Mouse (Mus musculus) forebrain, embryonic 15.5 days (tissue): Measurements from ENCODE around the gene Lfng. TPM values are rescaled to one million over a fixed set of nuclear protein-coding genes. Genes with fewer than 3 reads are reported as not detected.
A peak's percentile ranks its signal among the peaks of the same experiment; 100 is the strongest.

Experiments
- ATAC-seq: fragments of 200-750 bp; cut with Nextera tagmentation; replicated peaks from 2 replicates; pipeline ENCODE4 v1.8.0; 2017; ENCODE audit warnings: mild to moderate bottlenecking, moderate TSS enrichment, moderate library complexity
- H3K27ac ChIP-seq: fragments of 300-500 bp; sonication (generic); replicated peaks from 2 replicates; pipeline ENCODE4 v1.5.1; 2015; ENCODE audit warnings: mild to moderate bottlenecking, inconsistent platforms
- H3K27me3 ChIP-seq: fragments of 300-500 bp; sonication (generic); 2 replicates; pipeline ENCODE4 v1.6.1; 2015; ENCODE audit warnings: inconsistent platforms
- H3K36me3 ChIP-seq: fragments of 300-500 bp; sonication (generic); 2 replicates; pipeline ENCODE4 v1.6.1; 2015; ENCODE audit warnings: mild to moderate bottlenecking, inconsistent platforms
- H3K4me1 ChIP-seq: fragments of 300-500 bp; sonication (generic); 2 replicates; pipeline ENCODE4 v1.6.1; 2015; ENCODE audit warnings: inconsistent platforms
- H3K4me2 ChIP-seq: fragments of 300-500 bp; sonication (generic); replicated peaks from 2 replicates; pipeline ENCODE4 v1.6.1; 2015; ENCODE audit warnings: mild to moderate bottlenecking, inconsistent platforms
- H3K4me3 ChIP-seq: fragments of 300-500 bp; sonication (generic); 2 replicates; pipeline ENCODE4 v1.5.1; 2015; ENCODE audit warnings: mild to moderate bottlenecking, inconsistent platforms
- H3K9ac ChIP-seq: fragments of 300-500 bp; sonication (generic); replicated peaks from 2 replicates; pipeline ENCODE4 v1.6.1; 2015; ENCODE audit warnings: mild to moderate bottlenecking, inconsistent platforms
- H3K9me3 ChIP-seq: fragments of 300-500 bp; sonication (generic); 2 replicates; pipeline ENCODE4 v1.6.1; 2016; ENCODE audit warnings: inconsistent platforms
- WGBS: fragments of 180-500 bp; shearing (Covaris S2); methylation state at CpG from one replicate; pipeline ENCODE4 v1.1.7; 2015; ENCODE audit warnings: mixed read lengths; 5-methylcytosine and 5-hydroxymethylcytosine counted together
- polyA plus RNA-seq: library from polyadenylated mRNA; unstranded; fragments of >200 nt; fragmentation: Nextera tagmentation; extraction: Ambion mirVana; gene quantifications from 2 replicates; pipeline ENCODE4 v1.2.1, GENCODE M21; 2015

Gene Lfng
- polyA plus RNA-seq, 1 experiment from 2014 or later = 28.8 TPM

- peak overlapping the region; percentile 94 for H3K27ac ChIP-seq
- no peak overlapping the region for H3K4me3 ChIP-seq
- WGBS = 18% methylated on average over 1 of the region's 1 CpGs
- H3K4me1 ChIP-seq = peaks cover 56% of the 10 kb centered on the region
- no peaks in the 10 kb centered on the region for H3K27me3 ChIP-seq
- H3K9me3 ChIP-seq = no peaks in the 10 kb centered on the region
- ATAC-seq = 0 out of 2 replicates have a peak, but pooled peaks have one; percentile 11
- no peaks in the 10 kb centered on the region; the same call in 1 of the 2 replicates for H3K36me3 ChIP-seq
- peak overlapping the region; percentile 10; the same call in 1 of the 2 replicates for H3K9ac ChIP-seq
- H3K4me2 ChIP-seq = no peak overlapping the region
These were observed 53.3 kb downstream of the Lfng start for GRCm38 (mm10) chr5:140660398-140660797.

- H3K4me2 ChIP-seq = no peak overlapping the region
- H3K4me1 ChIP-seq = peaks cover 56% of the 10 kb centered on the region
- H3K4me3 ChIP-seq = no peak overlapping the region
- no peak for ATAC-seq
- H3K9me3 ChIP-seq = no peaks in the 10 kb centered on the region
- 63% methylated on average over 8 of the region's 8 CpGs for WGBS
- H3K27me3 ChIP-seq = no peaks in the 10 kb centered on the region
- H3K9ac ChIP-seq = no peak overlapping the region
- peak overlapping the region; percentile 70 for H3K27ac ChIP-seq
- no peaks in the 10 kb centered on the region; the same call in 1 of the 2 replicates for H3K36me3 ChIP-seq
These were observed 54.3 kb downstream of the Lfng start for GRCm38 (mm10) chr5:140661427-140661826.

GRCm38 (mm10) chr5:140661875-140662643 is 54.9 kb downstream of the Lfng start:
- H3K9ac ChIP-seq = no peak overlapping the region
- no peaks in the 10 kb centered on the region for H3K9me3 ChIP-seq
- no peak overlapping the region for H3K4me3 ChIP-seq
- WGBS = 50% methylated on average over 12 of the region's 12 CpGs
- no peak overlapping the region for H3K4me2 ChIP-seq
- H3K27me3 ChIP-seq = no peaks in the 10 kb centered on the region
- H3K27ac ChIP-seq = peak overlapping the region; percentile 70
- no peak for ATAC-seq
- H3K4me1 ChIP-seq = peaks cover 56% of the 10 kb centered on the region
- no peaks in the 10 kb centered on the region; the same call in 1 of the 2 replicates for H3K36me3 ChIP-seq

GRCm38 (mm10) chr5:140662741-140663592 is 55.8 kb downstream of the Lfng start:
- ATAC-seq = no peak
- H3K27me3 ChIP-seq = no peaks in the 10 kb centered on the region
- no peak overlapping the region for H3K9ac ChIP-seq
- no peak overlapping the region for H3K4me3 ChIP-seq
- H3K4me2 ChIP-seq = no peak overlapping the region
- peak overlapping the region; percentile 70 for H3K27ac ChIP-seq
- no peaks in the 10 kb centered on the region for H3K9me3 ChIP-seq
- 61% methylated on average over 17 of the region's 17 CpGs for WGBS
- H3K4me1 ChIP-seq = peaks cover 51% of the 10 kb centered on the region
- H3K36me3 ChIP-seq = no peaks in the 10 kb centered on the region; the same call in 1 of the 2 replicates

GRCm38 (mm10) chr5:140663621-140664180 is 56.6 kb downstream of the Lfng start:
- no peaks in the 10 kb centered on the region for H3K27me3 ChIP-seq
- no peaks in the 10 kb centered on the region for H3K9me3 ChIP-seq
- H3K27ac ChIP-seq = peak overlapping the region; percentile 70; the same call in 1 of the 2 replicates
- no peak for ATAC-seq
- H3K4me3 ChIP-seq = no peak overlapping the region
- H3K9ac ChIP-seq = no peak overlapping the region
- 39% methylated on average over 7 of the region's 7 CpGs for WGBS
- peaks cover 2% of the 10 kb centered on the region for H3K36me3 ChIP-seq
- no peak overlapping the region for H3K4me2 ChIP-seq
- peaks cover 51% of the 10 kb centered on the region for H3K4me1 ChIP-seq

Other genes starting within 250 kb of the Lfng start
- gene Snx8, start 218.1 kb upstream of the Lfng start, polyA plus RNA-seq = 17.9 and 18.8 TPM in 2 replicates
- gene Eif3b, start 188.0 kb upstream of the Lfng start, polyA plus RNA-seq = 96.7 and 102 TPM in 2 replicates
- gene Gm4869, start 161.7 kb upstream of the Lfng start, polyA plus RNA-seq = not detected in 2 replicates
- gene Chst12, start 101.8 kb upstream of the Lfng start, polyA plus RNA-seq = 19.0 and 19.4 TPM in 2 replicates
- gene Grifin, start 42.2 kb upstream of the Lfng start, polyA plus RNA-seq = 0.33 TPM in 1 of 2 replicates, not detected in the other
- gene Ttyh3, start 41.7 kb downstream of the Lfng start, polyA plus RNA-seq = 78.9 and 85.5 TPM in 2 replicates
- 22.2 and 25.1 TPM in 2 replicates for gene Iqce, start 95.1 kb downstream of the Lfng start, polyA plus RNA-seq
- 26.3 and 28.2 TPM in 2 replicates for gene Brat1, start 97.7 kb downstream of the Lfng start, polyA plus RNA-seq
- 4.4 and 5.3 TPM in 2 replicates for gene Amz1, start 116.8 kb downstream of the Lfng start, polyA plus RNA-seq
- 26.3 and 65.4 TPM in 2 replicates for gene Gna12, start 223.1 kb downstream of the Lfng start, polyA plus RNA-seq